Mouse (Mus musculus): Measurements from ENCODE around the gene H2al2a.
"Not testable (repeated sequence)": the region's sequence is repeated elsewhere in the genome, so short reads cannot be mapped to it uniquely, and the experiment has no call there.

Gene H2al2a

GRCm38 (mm10) chr2:18027448-18028139 lies 30.8 kb upstream of the H2al2a start:
- peak; percentile 89 to 98 for DNase-seq

GRCm38 (mm10) chr2:18026116-18026947 lies 29.6 kb upstream of the H2al2a start:
- DNase-seq = peak; percentile 48 to 54

GRCm38 (mm10) chr2:18025781-18026115 lies 29.0 kb upstream of the H2al2a start:
- no peak for DNase-seq

- DNase-seq = no peak
These were observed 28.4 kb upstream of the H2al2a start for GRCm38 (mm10) chr2:18025116-18025515.

GRCm38 (mm10) chr2:18022886-18023285 lies 26.1 kb upstream of the H2al2a start:
- no peak for DNase-seq

GRCm38 (mm10) chr2:18019122-18019521 lies 22.4 kb upstream of the H2al2a start:
- DNase-seq = no peak

GRCm38 (mm10) chr2:18017321-18017720 lies 20.6 kb upstream of the H2al2a start:
- no peak for DNase-seq

GRCm38 (mm10) chr2:18016639-18017038 lies 19.9 kb upstream of the H2al2a start:
- no peak for DNase-seq

GRCm38 (mm10) chr2:18015581-18015980 lies 18.8 kb upstream of the H2al2a start:
- DNase-seq = no peak

GRCm38 (mm10) chr2:18012866-18013265 lies 16.1 kb upstream of the H2al2a start:
- no peak for DNase-seq

- no peak for DNase-seq
These were observed 14.5 kb upstream of the H2al2a start for GRCm38 (mm10) chr2:18011226-18011625.

- no peak for DNase-seq
These were observed 8.4 kb upstream of the H2al2a start for GRCm38 (mm10) chr2:18005137-18005536.

GRCm38 (mm10) chr2:18004286-18004685 lies 7.5 kb upstream of the H2al2a start:
- DNase-seq = no peak

GRCm38 (mm10) chr2:18002306-18002705 lies 5.5 kb upstream of the H2al2a start:
- DNase-seq = no peak

GRCm38 (mm10) chr2:17989562-17989961 lies 7.2 kb downstream of the H2al2a start:
- no peak for DNase-seq

GRCm38 (mm10) chr2:17989115-17989514 lies 7.6 kb downstream of the H2al2a start:
- DNase-seq = no peak

- no peak for DNase-seq
These were observed 10.1 kb downstream of the H2al2a start for GRCm38 (mm10) chr2:17986694-17987093.

- DNase-seq = no peak
These were observed 12.0 kb downstream of the H2al2a start for GRCm38 (mm10) chr2:17984774-17985173.

GRCm38 (mm10) chr2:17982747-17983146 lies 14.0 kb downstream of the H2al2a start:
- DNase-seq = no peak

GRCm38 (mm10) chr2:17978706-17979105 lies 18.1 kb downstream of the H2al2a start:
- no peak for DNase-seq

GRCm38 (mm10) chr2:17978251-17978650 lies 18.5 kb downstream of the H2al2a start:
- not testable (repeated sequence) for DNase-seq

- not testable (repeated sequence) for DNase-seq
These were observed 19.1 kb downstream of the H2al2a start for GRCm38 (mm10) chr2:17977645-17978044.

GRCm38 (mm10) chr2:17975601-17976327 lies 21.0 kb downstream of the H2al2a start:
- DNase-seq = no peak

Measured in cerebellum, adult 18-20 months (tissue).